Mouse (Mus musculus) neural tube, embryonic 13.5 days (tissue): ENCODE measurements around the gene Yars. TPM values are rescaled to one million over a fixed set of nuclear protein-coding genes. Genes with fewer than 3 reads are reported as not detected.

Source experiments
- ATAC-seq: fragments of 200-750 bp; cut with Nextera tagmentation; 2 replicates; pipeline ENCODE4 v1.8.0; 2017; ENCODE audit warnings: low read depth, mild to moderate bottlenecking, moderate TSS enrichment, moderate library complexity
- H3K27ac ChIP-seq: fragments of 300-500 bp; sonication (generic); replicated peaks from 2 replicates; pipeline ENCODE4 v1.5.1; 2015; ENCODE audit warnings: moderate library complexity, mild to moderate bottlenecking, inconsistent platforms
- H3K27me3 ChIP-seq: fragments of 300-500 bp; sonication (generic); 2 replicates; pipeline ENCODE4 v1.6.1; 2015; ENCODE audit warnings: mild to moderate bottlenecking, inconsistent platforms
- H3K36me3 ChIP-seq: fragments of 300-500 bp; sonication (generic); 2 replicates; pipeline ENCODE4 v1.6.1; 2015; ENCODE audit warnings: mild to moderate bottlenecking, inconsistent platforms
- H3K4me1 ChIP-seq: fragments of 300-500 bp; sonication (generic); replicated peaks from 2 replicates; pipeline ENCODE4 v1.6.1; 2015; ENCODE audit warnings: inconsistent platforms
- H3K4me2 ChIP-seq: fragments of 300-500 bp; sonication (generic); 2 replicates; pipeline ENCODE4 v1.6.1; 2015; ENCODE audit warnings: inconsistent platforms, mild to moderate bottlenecking, moderate library complexity
- H3K4me3 ChIP-seq: fragments of 300-500 bp; sonication (generic); 2 replicates; pipeline ENCODE4 v1.5.1; 2015; ENCODE audit warnings: mild to moderate bottlenecking, inconsistent platforms
- H3K9ac ChIP-seq: fragments of 300-500 bp; sonication (generic); 2 replicates; pipeline ENCODE4 v1.6.1; 2015; ENCODE audit warnings: moderate library complexity, mild to moderate bottlenecking, inconsistent platforms
- H3K9me3 ChIP-seq: fragments of 300-500 bp; sonication (generic); 2 replicates; pipeline ENCODE4 v1.6.1; 2016; ENCODE audit warnings: inconsistent platforms
- WGBS: fragments of 180-500 bp; shearing (Covaris S2); methylation state at CpG from one replicate; pipeline ENCODE4 v1.1.7; 2015; 5-methylcytosine and 5-hydroxymethylcytosine counted together
- polyA plus RNA-seq: library from polyadenylated mRNA; unstranded; fragments of >200 nt; fragmentation: Nextera tagmentation; extraction: Ambion mirVana; gene quantifications from 2 replicates; pipeline ENCODE4 v1.2.1, GENCODE M21; 2015

The Yars gene
- polyA plus RNA-seq: 106 and 108 TPM in 2 replicates

DNA sequence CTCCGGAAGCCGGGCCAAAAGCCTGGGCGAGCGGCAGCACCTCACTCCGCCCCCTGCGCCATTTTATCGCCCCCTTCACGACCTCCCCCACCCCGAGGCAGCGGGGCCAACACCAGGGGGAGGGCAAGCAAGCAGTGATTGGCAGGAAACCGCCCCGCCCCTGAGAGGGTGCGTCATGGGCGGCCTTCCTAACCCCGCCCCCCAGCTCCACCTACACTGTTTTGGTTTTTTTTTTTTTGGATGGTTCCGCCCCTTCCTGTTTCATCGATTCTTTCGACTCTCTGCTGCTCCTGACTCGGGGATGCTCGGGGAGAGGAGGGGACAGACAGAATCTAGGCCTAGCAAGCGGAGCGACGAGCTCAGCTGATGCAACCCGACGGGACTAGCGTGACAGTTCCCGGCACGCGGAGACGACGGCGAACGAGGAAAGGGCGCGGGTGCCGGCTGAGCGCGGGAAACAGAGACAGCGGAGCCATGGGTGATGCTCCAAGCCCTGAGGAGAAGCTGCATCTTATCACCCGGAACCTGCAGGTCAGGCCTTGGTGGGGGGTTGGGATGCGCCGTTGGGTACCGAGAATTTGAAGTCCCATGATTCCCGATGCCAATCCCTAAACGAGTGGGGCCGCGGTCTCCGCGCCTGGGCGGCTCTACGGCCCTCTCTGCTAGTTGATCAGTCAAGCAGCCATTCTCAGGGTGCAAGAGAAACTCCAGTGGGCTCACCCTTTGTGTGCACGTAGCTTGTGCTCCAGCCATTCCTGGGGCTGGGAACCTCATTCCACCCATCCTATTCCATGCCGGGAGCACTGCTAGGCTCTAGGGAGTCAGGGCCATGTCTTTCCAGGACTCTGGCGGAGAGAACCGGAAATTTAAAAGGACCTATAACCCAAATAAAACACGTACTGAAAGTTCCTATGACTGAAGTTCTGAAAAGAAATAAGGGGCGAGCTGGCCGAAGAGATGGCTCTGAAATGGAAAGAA, at the start of gene Yars, which contains the start of gene S100pbp:
TSS of gene Yars (plus strand) at position 219 of the 978 bp plus-strand sequence.
TSS of gene S100pbp (minus strand) at position 186 of the 978 bp plus-strand sequence.
- H3K4me1 ChIP-seq: peaks cover 35% of the 10 kb centered on the region
- H3K4me2 ChIP-seq: peak within 1 kb of the TSS; percentile 90
- H3K4me3 ChIP-seq: peak within 1 kb of the TSS; percentile 79
- WGBS: under 1% methylated on average over 57 of the region's 58 CpGs
- no peaks in the 10 kb centered on the region for H3K9me3 ChIP-seq
- H3K27ac ChIP-seq: peak within 1 kb of the TSS; percentile 93
- peaks cover 5% of the 10 kb centered on the region; the same call in 1 of the 2 replicates for H3K36me3 ChIP-seq
- no peaks in the 10 kb centered on the region for H3K27me3 ChIP-seq
- H3K9ac ChIP-seq: peak within 1 kb of the TSS; percentile 87
- peak; percentile 87 for ATAC-seq

DNA sequence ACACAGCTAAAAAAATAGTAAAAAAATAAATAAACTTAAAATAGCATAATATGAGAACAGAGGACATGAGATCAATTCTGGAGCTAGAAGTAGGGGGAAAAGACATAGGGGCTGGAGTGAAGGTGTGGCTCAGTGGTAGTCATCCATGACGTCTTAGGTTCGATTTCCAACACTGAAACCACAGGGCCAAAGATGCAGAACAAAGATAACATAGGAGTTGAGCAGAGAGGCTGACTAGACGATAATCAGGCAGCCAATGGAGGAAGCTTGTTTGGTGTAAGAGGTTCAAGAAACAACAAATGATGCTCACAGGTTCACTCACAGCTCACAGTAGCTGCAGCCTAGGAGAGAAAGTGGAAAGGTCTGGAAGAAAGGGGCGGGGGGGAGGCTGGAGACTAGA, 48.8 kb upstream of the Yars start:
- H3K27ac ChIP-seq: no peak overlapping the region
- H3K9me3 ChIP-seq: no peaks in the 10 kb centered on the region
- H3K4me1 ChIP-seq: peaks cover 65% of the 10 kb centered on the region
- H3K4me2 ChIP-seq: no peak overlapping the region
- no peak overlapping the region for H3K4me3 ChIP-seq
- 88% methylated on average over 4 of the region's 4 CpGs for WGBS
- peaks cover 25% of the 10 kb centered on the region for H3K36me3 ChIP-seq
- ATAC-seq: no peak
- peaks cover 5% of the 10 kb centered on the region; the same call in 1 of the 2 replicates for H3K27me3 ChIP-seq
- no peak overlapping the region for H3K9ac ChIP-seq

DNA sequence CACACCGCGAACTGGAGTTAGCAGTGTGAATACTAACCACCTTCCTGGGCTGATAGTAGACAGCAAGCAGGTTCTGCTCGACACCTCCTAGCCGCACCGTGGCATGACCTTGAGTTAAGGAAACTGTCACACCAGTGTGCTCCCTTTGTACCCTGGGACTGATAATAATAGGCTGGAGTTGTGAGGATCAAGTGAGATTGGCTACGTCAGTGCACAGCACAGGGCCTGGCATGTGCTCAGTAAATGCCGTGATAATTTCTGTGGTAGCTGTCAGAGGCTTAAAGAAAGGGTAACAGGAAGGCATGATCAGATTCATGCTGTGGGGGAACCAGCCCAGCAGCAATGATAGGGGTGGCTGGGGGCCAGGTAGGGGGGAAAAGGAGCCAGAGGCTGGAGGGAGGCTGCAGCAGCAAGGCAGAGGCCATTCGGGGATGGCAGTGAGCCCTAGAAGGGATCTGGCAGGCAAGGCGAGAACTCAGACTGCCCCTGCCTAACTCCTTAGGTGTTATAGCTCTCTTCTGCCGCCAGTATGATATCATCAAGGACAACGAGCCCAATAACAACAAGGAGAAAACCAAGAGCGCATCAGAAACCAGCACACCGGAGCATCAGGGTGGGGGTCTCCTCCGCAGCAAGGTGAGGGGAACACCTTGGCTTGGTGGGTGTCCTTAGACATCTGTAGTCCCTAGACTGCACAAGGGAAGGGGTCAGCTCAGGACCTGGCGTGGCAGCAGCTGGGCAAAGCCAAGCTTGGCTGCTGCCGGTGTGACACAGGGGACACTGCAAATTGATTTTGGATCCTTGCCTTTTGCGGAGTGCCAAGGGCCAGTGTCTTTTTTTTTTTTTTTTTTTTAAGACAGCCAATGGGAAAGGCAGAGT, 47.8 kb upstream of the Yars start:
- Histone ChIP-seq H3K9ac (no peak overlapping the region), H3K27ac (0 out of 2 replicates have a peak overlapping the region, but pooled peaks have one; percentile 7), H3K27me3 (peaks cover 5% of the 10 kb centered on the region; the same call in 1 of the 2 replicates), H3K4me1 (peaks cover 57% of the 10 kb centered on the region), H3K4me2 (no peak overlapping the region), H3K4me3 (no peak overlapping the region), H3K9me3 (no peaks in the 10 kb centered on the region), H3K36me3 (peaks cover 25% of the 10 kb centered on the region)
- WGBS: 75% methylated on average over 17 of the region's 17 CpGs
- no peak for ATAC-seq

DNA sequence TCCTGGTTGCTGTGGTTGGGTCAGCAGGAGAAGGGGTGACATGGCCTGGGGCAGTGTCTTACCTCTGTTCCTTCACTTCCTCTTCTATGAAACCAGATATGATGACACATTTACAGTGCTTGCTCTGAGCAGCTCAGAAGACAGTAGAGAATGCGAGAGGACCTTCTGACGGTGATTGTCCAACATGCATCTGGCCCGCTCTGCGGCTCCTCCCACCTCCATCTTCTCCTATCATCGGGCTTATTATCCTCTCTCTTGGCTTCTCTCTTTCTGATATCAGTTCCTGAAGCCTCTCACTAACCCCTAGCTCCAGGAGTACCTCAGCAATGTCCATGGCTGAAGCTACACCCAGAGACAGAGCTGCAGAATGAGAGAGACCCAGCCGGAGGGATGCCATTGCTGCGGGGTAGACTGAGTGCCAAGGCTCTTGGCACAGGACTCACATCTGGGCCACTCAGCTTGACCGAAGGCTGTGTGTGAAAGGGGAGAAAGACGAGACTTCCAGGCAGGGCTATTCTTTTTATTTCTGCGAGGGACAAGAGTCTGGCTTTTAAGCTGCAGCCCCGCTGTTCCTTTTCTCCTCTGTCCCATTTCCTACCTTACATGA, 47.0 kb upstream of the Yars start:
- 76% methylated on average over 11 of the region's 11 CpGs for WGBS
- H3K27ac ChIP-seq: 0 out of 2 replicates have a peak overlapping the region, but pooled peaks have one; percentile 2
- ATAC-seq: no peak
- H3K36me3 ChIP-seq: peaks cover 25% of the 10 kb centered on the region
- no peak overlapping the region for H3K4me3 ChIP-seq
- peaks cover 52% of the 10 kb centered on the region for H3K4me1 ChIP-seq
- no peaks in the 10 kb centered on the region for H3K9me3 ChIP-seq
- no peak overlapping the region for H3K4me2 ChIP-seq
- 0 out of 2 replicates have a peak, but pooled peaks cover 2% of the 10 kb centered on the region for H3K27me3 ChIP-seq
- no peak overlapping the region for H3K9ac ChIP-seq

DNA sequence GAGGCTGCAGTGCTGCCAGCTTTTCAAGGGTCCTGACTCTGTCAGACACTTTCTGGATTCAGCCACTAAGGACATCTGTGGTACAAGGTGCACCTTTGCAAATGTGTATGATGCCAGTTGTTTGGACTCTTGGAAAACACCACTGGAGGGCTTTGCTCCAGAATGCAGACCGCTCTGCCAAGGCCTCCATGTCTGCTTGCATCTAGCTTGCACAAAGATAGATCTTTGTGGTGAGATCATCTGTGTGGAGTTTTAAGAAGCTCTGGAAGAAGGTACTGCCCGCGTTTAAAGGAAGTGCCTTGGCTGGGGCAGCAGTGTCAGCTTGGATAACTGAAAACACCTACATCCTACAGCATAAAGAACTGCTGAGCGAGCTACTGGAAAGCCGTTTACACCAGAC, 46.1 kb upstream of the Yars start:
- peak overlapping the region; percentile 3; the same call in 1 of the 2 replicates for H3K27ac ChIP-seq
- no peak overlapping the region for H3K4me3 ChIP-seq
- H3K27me3 ChIP-seq: no peaks in the 10 kb centered on the region
- peaks cover 57% of the 10 kb centered on the region for H3K4me1 ChIP-seq
- no peak for ATAC-seq
- WGBS: 90% methylated on average over 5 of the region's 5 CpGs
- H3K9ac ChIP-seq: no peak overlapping the region
- H3K4me2 ChIP-seq: no peak overlapping the region
- peaks cover 25% of the 10 kb centered on the region for H3K36me3 ChIP-seq
- H3K9me3 ChIP-seq: no peaks in the 10 kb centered on the region

DNA sequence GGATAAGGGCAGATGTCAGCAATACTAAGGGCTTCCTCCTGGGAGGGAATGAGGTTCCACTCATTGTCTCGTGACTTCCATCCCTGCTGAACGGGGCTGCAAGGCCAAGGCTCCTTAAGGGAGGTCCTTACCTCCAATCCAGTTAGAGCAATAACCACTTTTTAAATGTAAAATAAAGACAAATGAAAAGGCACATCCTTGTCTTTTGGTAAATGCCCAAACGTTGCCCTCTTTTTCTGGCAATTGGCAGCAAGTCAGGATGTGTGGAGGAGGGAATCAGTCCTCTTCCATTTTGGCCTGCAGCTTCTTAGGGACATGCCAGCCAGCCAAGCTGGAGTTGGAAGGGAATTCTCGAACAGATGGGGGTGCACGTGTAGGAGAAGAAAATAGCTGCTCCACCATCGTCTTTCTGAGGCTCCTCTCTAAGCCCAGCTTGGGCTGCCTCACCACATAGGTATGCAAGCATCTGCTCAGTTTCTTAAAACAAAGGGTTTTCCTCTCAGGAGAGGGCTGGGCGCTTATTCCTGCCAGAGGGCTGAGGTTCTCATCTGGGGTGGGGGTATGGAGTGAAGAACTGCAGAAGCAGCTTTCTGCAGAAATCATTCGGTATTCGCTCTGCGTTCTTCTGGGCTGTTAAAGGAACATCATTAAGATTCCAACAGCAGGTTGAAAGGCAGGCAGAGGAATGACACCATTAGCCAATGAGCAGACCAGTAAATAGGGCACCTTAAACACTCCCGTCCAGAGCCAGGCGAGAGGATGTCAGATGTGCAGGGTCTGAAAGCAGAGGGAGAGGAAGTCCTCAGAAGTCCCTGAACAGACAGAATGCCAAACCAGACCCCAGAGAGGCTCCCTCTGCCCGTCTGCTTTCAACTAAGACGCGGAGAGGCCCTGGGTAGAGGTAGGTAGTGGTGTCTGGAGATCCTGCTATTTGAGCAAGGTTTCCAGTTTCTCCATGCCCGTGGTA, 44.9 kb upstream of the Yars start:
- Histone ChIP-seq H3K27ac (peak overlapping the region; percentile 74), H3K9ac (peak overlapping the region; percentile 49), H3K36me3 (peaks cover 25% of the 10 kb centered on the region), H3K9me3 (no peaks in the 10 kb centered on the region), H3K27me3 (no peaks in the 10 kb centered on the region), H3K4me2 (no peak overlapping the region), H3K4me3 (no peak overlapping the region), H3K4me1 (peaks cover 54% of the 10 kb centered on the region)
- 28% methylated on average over 16 of the region's 16 CpGs for WGBS
- ATAC-seq: peak; percentile 42; the same call in 1 of the 2 replicates

DNA sequence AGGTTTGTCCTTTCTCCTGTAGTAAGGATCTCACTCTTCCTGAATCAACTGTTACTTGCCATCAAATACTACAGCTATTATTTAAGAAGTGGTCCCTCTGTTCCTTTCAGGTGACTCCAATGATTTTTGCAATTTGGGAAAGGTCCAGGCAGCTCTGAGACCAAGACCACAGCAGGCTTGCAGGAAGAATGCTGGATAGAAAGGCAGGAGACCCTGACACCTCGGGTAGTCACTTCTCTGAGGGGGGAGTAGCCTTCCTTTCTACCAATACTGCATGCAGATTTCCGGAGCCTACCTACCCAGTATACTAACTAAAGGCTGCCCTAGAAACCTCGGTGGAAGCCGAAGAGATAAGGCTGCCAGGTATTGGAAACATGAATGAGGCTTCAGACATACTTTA, 44.1 kb upstream of the Yars start:
- H3K4me1 ChIP-seq: peaks cover 46% of the 10 kb centered on the region
- ATAC-seq: no peak

DNA sequence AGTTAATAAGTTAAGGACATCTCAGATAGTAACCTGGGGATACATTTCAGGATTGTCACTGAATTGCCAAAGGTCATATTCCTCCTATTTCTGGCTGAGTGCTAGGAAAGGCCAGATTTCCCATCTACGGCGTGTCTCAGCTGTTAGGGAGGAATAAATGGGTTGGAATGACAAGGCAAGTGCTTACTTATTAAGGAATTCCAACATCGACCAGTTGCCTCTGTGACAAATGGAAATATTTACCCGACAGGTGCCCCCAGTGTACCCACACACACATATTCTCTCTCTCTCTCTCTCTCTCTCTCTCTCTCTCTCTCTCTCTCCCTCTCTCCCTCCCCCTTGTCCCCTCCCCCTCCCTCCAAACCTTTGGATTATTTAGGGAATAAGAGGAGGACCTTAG, 43.6 kb upstream of the Yars start:
- 65% methylated on average over 4 of the region's 4 CpGs for WGBS
- Histone ChIP-seq H3K36me3 (peaks cover 26% of the 10 kb centered on the region), H3K4me3 (no peak overlapping the region), H3K4me1 (peaks cover 45% of the 10 kb centered on the region), H3K27ac (no peak overlapping the region), H3K27me3 (no peaks in the 10 kb centered on the region), H3K9ac (no peak overlapping the region), H3K4me2 (no peak overlapping the region), H3K9me3 (no peaks in the 10 kb centered on the region)
- no peak for ATAC-seq

More for the DNA sequence above, 44.1 kb upstream of the Yars start:
- Histone ChIP-seq H3K4me3 (no peak overlapping the region), H3K9me3 (no peaks in the 10 kb centered on the region), H3K27me3 (no peaks in the 10 kb centered on the region), H3K9ac (peak overlapping the region; percentile 49; the same call in 1 of the 2 replicates), H3K27ac (peak overlapping the region; percentile 74), H3K36me3 (peaks cover 23% of the 10 kb centered on the region), H3K4me2 (no peak overlapping the region)
- 73% methylated on average over 4 of the region's 4 CpGs for WGBS

DNA sequence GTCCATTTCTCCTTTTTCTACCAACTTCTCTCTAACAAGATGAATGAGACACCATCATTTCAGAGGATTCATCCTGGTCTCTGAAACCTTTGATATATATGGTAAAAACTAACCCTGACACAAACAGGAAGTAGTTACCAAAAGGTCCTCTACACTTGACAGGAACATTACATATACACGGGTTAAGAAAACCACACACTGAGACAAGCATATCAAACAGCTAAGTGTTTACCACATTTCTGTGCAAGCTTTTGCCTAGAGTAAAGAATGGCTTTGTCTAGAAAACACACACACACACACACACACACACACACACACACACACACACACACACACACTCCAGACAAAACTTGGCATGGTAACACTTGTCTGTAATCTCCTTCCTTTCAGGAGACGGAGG, 43.2 kb upstream of the Yars start:
- H3K36me3 ChIP-seq: peaks cover 27% of the 10 kb centered on the region
- H3K4me2 ChIP-seq: no peak overlapping the region
- no peak overlapping the region for H3K4me3 ChIP-seq
- no peak overlapping the region for H3K9ac ChIP-seq
- no peaks in the 10 kb centered on the region for H3K9me3 ChIP-seq
- no peak for ATAC-seq
- no peak overlapping the region for H3K27ac ChIP-seq
- no peaks in the 10 kb centered on the region for H3K27me3 ChIP-seq
- 79% methylated on average over 2 of the region's 2 CpGs for WGBS
- H3K4me1 ChIP-seq: peaks cover 40% of the 10 kb centered on the region

DNA sequence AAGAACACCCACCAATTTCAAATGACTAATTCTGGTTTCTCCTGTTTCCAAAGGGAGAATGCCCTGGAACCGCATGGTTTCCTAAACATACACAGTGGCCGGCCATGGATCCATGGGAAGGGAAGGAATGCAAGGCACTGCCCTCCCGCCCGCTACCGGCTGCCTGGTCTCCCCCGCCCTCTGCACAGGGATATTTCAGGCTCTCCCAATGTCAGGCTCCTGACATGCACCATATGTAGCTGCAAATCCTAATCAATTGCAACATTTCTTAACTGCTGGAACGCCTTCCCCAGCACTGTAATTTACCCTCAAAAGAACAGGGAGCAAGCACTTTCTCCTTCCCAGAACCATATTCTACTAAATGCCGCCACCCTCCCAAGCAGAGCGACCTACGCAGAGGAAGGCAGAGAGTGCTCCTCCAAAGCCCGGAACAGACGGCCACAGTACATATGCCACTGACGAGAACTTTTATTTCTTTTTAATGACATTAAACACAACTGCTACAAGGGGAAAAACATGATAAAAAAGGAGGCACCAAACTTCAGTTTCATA, 41.9 kb upstream of the Yars start:
- Histone ChIP-seq H3K4me1 (peaks cover 36% of the 10 kb centered on the region), H3K4me3 (no peak overlapping the region), H3K36me3 (peaks cover 32% of the 10 kb centered on the region), H3K27me3 (no peaks in the 10 kb centered on the region), H3K9me3 (no peaks in the 10 kb centered on the region), H3K4me2 (no peak overlapping the region), H3K27ac (no peak overlapping the region), H3K9ac (no peak overlapping the region)
- WGBS: 82% methylated on average over 13 of the region's 13 CpGs
- no peak for ATAC-seq
